Mouse (Mus musculus): ENCODE data around the gene Msmo1.

Msmo1 gene

DNA sequence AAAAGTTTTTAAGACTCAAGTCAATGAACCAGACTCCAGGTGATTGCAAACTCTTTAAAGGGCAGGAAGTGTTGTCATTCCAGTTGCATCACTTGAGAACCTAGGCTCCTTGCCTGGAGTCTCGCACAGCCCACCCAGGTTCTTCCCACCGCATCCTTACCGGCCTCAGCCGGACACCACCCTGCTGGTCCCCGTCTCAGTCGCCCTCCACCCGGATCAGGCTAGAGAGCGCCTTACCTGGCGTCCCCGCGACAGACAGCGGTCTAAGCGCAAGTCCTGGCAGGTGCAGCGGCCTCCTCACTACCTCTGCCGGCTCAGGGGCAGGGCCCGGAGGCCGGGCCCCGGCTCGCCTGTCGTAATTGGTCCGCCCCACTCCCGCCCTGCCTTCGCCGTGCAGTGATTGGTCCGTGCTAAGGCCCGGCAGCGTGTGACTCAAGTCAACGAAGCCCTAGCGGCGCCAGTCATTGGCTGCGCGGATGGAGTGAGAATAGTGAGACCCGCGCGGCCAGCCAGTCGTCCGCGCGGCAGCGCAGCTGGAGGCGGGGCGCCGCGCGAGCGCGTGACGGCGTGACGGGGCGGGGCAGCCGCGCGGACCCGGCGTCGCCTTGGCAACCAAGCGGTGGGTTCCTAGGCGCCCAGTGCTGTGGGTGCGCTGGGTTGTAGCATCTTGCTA, at the start of gene Msmo1:
Gene Msmo1, minus strand, starts transcription at position 522 of the 673 bp plus-strand sequence.
- DNase-seq = peak; percentile 97 to 98

DNA sequence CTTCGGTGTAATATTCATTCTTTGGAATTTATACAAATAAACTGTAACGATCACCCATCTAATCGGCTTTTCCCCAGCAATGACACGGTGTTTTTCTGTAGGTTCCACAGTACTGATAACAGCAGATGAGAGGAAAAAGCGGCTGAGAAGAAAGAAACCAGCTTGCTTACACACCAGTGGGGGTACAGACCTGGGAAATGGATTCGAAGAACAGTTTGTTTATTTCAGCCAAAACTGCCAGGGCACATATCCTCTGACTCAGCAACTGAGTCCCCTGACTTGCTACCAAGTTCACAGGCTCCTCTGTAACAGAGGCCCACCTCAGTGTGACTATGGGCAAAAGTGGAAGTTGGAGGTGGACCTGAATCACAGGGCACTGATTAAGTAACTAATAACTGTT, 48.4 kb upstream of the Msmo1 start:
- DNase-seq = no peak

DNA sequence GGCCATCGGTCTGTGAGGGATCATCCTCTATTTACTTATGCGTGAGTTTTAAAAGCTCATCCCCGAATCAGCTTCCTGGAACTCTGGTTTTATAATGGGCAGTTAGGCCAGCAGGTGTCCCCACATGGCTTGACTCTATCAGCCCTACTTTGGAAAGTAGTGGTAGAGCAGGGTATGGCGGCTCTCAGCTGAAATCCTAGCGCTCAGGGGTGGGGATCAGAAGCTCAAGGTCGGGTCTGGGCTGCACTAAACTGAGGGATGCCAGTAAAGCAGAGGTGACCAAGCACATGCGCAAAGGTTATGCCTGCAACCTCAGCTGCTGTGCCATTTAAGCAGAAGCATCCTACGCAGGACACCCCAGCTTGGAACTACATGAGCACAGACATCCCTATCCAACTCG, 44.3 kb upstream of the Msmo1 start:
- no peak for DNase-seq

DNA sequence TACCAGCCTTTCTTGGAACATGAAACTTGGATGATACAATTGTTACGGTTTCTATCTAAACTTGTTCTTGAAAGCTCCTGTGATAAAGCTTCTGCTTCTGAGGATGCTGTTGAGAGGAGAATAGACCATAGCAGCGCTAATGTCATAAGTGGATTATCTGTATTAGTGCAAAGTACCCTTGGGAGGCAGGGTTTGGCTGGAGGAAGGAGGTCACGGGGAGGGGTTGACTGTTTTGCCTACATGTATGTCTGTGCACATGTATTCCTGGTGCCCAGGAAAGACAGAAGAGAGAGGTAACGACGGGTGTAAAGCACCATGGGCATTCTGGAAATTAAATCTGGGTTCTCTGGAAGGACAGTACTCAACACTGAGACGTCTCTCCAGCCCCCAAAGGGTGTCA, 40.5 kb upstream of the Msmo1 start:
- DNase-seq = no peak

DNA sequence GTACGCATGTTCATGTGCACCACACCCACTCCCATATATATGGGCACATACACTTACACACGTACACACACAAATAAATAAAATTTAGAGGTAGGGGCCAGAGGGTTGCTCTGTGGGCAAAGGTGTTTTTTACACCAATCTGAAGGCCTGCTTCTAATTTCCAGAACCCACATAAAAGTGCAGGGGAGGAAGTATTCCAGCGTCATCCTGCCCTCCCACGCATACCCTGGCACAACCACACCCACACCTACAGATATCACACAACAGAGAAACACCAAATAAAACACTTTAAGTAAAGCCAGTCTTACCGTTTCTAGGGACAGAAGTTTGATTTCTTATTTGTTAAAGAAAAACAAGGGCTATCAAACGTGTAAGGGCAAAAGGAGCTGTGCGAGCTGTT, 37.2 kb upstream of the Msmo1 start:
- no peak for DNase-seq

GRCm38 (mm10) chr8:64769586-64769985, 36.0 kb upstream of the Msmo1 start:
- DNase-seq = no peak

DNA sequence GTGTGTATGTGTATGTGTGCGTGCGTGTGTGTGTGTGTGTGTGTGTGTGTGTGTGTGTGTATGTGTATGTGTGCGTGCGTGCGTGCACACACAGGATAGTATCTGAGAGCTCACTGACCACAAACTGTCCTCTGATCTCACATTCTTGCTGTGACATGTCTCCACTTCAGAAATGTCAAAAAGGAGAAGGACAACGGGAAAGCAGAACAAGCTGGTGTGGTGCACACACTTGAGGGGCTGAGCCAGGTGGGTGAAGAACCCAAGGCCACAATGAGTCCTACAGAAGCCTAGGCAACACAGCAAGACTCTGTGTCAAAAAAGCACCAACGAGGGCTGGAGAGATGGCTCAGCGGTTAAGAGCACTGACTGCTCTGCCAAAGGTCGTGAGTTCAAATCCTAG, 35.1 kb upstream of the Msmo1 start:
- DNase-seq = no peak

DNA sequence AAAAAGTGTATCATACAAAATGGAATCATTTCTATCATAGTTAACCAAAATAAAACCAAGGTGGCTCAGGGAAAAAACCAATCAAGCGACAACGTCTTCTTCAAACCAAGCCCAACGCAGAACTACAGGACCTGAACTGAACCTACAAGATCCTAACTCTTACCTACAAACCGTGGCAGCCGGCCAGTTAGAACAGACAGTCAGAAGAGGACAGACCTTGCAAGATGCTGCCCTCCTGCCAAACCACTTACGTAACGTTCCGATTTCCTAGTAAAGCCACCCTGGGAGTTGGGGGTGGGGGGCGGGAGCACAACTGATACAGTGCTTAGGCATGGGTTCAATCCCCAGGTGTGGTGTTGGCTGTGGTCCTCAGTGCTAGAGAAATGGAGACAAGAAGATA, 33.5 kb upstream of the Msmo1 start:
- no peak for DNase-seq

GRCm38 (mm10) chr8:64764075-64764474, 30.5 kb upstream of the Msmo1 start:
- DNase-seq = no peak

GRCm38 (mm10) chr8:64762751-64763150, 29.2 kb upstream of the Msmo1 start:
- no peak for DNase-seq

GRCm38 (mm10) chr8:64761430-64761829, 27.8 kb upstream of the Msmo1 start:
- DNase-seq = no peak

GRCm38 (mm10) chr8:64757956-64758355, 24.4 kb upstream of the Msmo1 start:
- no peak for DNase-seq

- no peak for DNase-seq
These were observed 12.8 kb upstream of the Msmo1 start for GRCm38 (mm10) chr8:64746215-64747058.

GRCm38 (mm10) chr8:64740547-64741211, 7.1 kb upstream of the Msmo1 start:
- DNase-seq = no peak

GRCm38 (mm10) chr8:64738916-64739315, 5.3 kb upstream of the Msmo1 start:
- no peak for DNase-seq

DNA sequence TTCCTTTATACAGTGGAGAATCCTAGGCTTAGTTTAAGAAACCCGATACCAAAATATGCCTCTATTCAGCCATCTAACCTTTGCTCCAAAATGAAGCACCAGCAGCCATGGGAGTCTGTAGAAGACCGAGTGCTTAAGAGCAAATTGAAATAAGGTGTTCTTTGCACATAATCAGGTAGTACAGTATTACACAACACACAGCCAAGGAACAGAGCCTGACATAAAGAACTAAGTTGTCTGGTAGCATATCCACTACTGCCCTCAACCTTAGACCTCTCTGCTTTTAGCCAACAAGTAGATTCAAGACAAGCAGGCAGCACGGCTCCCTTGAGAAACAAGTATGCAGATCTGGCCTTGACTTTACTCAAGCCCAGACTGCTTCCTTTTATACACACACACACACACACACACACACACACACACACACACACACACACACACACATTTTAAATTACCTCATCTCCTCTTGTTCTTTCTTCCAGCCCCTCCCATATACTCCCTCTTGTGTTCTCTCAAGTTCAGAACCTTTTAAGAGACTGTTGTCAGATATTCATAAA, 3.3 kb upstream of the Msmo1 start:
- DNase-seq = no peak

DNA sequence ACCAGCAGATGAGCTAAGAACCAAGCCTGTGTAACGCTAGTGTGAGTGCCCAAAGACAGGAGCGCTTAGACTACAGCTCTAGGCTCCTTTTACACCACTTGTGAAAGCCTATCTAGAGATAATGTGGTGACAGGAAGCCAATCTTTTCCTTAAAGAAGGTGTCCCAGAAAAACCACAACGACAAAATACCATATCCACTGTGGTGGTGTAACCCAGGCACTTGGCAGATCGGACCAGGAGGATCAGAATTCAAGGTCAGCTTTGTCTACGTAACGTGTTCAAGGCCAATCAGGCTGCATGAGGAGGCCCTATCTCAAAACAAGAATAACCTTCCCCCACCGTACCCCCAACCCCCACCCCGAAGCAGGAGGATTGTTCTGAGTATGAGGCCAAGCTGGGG, 1.6 kb upstream of the Msmo1 start:
- DNase-seq = no peak

DNA sequence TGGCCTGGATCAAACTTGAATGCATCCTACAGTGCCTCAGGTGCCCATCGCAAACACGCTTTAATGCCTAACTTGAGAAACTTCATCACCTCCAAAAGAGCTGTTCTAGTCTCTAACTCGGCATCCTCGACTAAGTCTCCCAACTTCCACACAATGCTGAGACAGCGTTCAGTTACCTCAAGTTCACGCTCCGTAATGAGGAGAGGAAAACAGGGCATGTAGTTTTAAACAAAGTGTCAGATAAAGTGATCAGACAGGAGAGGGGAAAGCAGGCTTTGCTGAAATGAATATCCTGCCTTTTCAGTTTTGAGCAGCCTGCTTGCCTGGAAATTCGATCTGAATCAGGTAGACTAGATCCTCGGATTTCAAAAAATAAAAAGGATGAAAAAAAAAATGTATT, 996 bp downstream of the Msmo1 start:
- no peak for DNase-seq

DNA sequence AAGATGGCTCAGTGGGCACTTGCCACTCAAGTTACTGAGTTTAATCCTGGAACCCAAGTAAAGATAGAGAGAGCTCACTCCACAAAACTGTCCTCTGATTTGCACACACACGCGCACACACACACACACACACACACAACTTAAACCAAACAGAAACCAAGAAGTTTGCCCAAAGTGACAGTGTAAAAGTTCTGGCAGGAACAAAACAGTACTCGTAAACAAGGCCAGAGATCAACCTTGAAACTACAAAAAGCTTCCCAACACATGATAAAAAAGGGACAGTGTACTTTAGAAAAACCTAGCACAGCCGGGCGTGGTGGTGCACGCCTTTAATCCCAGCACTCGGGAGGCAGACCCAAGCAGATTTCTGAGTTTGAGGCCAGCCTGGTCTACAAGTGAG, 5.4 kb downstream of the Msmo1 start:
- DNase-seq = no peak

DNA sequence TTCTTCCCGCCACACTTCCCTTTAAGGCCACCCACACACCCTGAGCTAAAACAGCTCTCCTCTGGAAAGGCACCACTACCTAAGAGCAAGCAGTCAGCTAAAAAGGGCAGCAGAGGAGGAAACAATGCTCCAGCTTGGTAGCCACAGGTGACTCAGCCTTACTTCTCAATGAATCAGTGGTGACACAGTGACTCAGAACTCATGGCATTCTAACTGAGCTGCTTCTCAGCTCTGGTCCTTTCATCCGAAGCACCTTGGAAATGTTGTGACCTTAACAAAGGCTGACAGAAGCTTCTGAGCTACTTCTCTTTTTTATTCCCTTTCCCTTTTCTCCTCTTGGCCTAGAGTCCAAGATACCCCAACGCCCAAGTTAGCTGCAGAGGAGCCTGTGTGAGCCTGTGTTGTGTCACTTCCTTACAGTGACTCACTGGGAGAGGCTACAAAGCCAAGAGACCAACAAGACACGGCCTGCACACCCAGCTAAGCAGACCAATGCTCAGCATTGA, 7.3 kb downstream of the Msmo1 start:
- no peak for DNase-seq

DNA sequence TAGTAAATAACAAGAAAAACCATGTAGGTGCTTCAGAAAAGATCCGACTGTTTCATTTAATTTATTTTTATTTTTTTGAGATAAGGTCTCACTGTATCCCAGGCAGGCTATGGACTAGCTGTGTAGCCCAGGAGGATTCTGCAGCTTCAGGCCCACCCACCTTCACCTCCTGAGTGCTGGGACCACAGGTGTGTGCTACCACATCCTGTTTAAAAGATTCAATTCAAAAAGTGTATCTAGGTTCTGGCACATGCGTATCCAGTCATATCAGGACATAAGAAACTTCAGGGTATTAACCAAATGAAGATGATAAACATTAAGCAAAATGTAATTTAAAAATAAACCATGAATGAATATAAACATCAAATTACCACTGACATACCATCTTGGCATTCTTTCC, 10.4 kb downstream of the Msmo1 start:
- no peak for DNase-seq

DNA sequence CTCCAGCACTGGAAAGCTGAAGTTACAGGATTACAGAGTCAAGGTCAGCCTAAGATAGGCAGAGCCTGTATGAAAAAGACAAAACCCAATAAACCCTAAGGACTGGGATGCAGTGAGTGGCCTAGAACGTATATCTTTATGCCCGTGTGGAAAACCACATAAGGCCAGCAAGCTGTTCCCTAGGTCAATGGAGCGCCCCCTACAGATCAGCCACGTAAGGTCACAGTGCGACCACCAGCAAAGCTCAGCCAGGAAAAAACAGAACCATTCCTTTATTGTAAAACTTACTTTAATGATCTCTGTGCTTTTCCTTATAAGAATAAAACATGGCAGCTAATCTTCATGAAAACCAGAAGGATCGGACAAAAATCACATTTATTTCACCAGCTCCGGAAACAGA, 15.7 kb downstream of the Msmo1 start:
- DNase-seq = no peak

DNA sequence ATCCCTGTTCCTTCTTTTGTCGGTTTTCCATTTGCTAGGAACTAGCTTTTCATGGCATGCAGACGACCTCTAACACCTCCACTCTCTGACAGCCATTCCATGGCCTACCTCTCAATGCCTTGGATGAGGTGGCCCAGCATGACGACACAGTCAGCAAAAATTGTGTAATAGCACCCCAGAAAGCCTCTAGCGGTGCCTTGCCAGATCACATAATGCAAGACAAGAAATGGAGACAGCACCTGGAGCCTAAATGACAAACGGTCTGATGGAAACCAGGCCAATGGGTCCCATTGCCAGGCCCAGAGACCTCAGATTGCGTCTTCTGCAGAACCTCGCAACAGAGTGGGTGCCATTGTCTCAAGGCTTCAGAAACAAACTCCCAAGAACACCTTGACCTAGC, 21.1 kb downstream of the Msmo1 start:
- no peak for DNase-seq
